Mouse (Mus musculus) neutrophil, adult 59 days (primary cell): Measurements from ENCODE around the gene Gm21304. TPM values are rescaled to one million over a fixed set of nuclear protein-coding genes. Genes with fewer than 3 reads are reported as not detected.

Experiments used
- total RNA-seq, 2 experiments: library from RNA; stranded (reverse); gene quantifications; 1 replicate in 1 of 2; 2 replicates in 1 of 2; pipeline ENCODE4 v1.2.4; 2023

Gene Gm21304
- total RNA-seq: not detected

GRCm38 (mm10) chr10:104168215-104168614 is at the start of gene Gm21304:
TSS of gene Gm21304 (plus strand) at chr10:104168515.

DNA sequence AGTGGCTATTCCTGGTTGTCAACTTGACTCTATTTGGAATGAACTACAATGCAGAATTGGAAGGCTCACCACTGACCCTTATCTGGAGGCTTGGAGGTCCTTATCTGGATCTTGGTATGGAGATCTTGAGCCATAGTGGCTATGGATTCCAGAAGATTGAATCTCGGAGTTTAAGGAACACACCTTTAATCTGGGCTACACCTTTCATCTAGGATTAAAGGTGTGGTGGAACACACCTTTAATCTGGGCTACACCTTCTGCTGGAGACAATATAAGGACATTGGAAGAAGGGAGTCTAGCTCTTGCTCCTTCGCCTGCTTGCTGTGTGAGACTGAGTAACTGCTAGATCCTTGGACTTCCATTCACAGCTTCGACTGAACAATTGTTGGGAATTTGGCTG is 25.6 kb upstream of the Gm21304 start, which contains the start of gene Gm21293:
TSS of gene Gm21293 (plus strand) at position 301 of the 400 bp plus-strand sequence.

DNA sequence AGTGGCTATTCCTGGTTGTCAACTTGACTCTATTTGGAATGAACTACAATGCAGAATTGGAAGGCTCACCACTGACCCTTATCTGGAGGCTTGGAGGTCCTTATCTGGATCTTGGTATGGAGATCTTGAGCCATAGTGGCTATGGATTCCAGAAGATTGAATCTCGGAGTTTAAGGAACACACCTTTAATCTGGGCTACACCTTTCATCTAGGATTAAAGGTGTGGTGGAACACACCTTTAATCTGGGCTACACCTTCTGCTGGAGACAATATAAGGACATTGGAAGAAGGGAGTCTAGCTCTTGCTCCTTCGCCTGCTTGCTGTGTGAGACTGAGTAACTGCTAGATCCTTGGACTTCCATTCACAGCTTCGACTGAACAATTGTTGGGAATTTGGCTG is 17.1 kb upstream of the Gm21304 start, which contains the start of gene Gm6763:
TSS of gene Gm6763 (plus strand) at position 301 of the 400 bp plus-strand sequence.

GRCm38 (mm10) chr10:104159706-104160105 is 8.6 kb upstream of the Gm21304 start, which contains the start of gene Gm8764:
TSS of gene Gm8764 (plus strand) at chr10:104160006.

GRCm38 (mm10) chr10:104176724-104177123 is 8.4 kb downstream of the Gm21304 start, which contains the start of gene Gm21312:
TSS of gene Gm21312 (plus strand) at chr10:104177024.

DNA sequence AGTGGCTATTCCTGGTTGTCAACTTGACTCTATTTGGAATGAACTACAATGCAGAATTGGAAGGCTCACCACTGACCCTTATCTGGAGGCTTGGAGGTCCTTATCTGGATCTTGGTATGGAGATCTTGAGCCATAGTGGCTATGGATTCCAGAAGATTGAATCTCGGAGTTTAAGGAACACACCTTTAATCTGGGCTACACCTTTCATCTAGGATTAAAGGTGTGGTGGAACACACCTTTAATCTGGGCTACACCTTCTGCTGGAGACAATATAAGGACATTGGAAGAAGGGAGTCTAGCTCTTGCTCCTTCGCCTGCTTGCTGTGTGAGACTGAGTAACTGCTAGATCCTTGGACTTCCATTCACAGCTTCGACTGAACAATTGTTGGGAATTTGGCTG is 16.9 kb downstream of the Gm21304 start, which contains the start of gene Gm20765:
TSS of gene Gm20765 (plus strand) at position 301 of the 400 bp plus-strand sequence.

GRCm38 (mm10) chr10:104193742-104194141 is 25.4 kb downstream of the Gm21304 start, which contains the start of gene Gm4340:
TSS of gene Gm4340 (plus strand) at chr10:104194042.

Other genes starting within 250 kb of the Gm21304 start
- gene Gm21293, start 25.5 kb upstream of the Gm21304 start, total RNA-seq: not detected
- not detected for gene Gm6763, start 17.0 kb upstream of the Gm21304 start, total RNA-seq
- gene Gm8764, start 8.5 kb upstream of the Gm21304 start, total RNA-seq: not detected
- gene Gm21312, start 8.5 kb downstream of the Gm21304 start, total RNA-seq: not detected
- not detected for gene Gm20765, start 17.0 kb downstream of the Gm21304 start, total RNA-seq
- not detected for gene Gm4340, start 25.5 kb downstream of the Gm21304 start, total RNA-seq